Comparison of ENCODE assay signal across 18 mouse cellular contexts in genomic region chr1:192778206-192778605, GRCm38 (mm10). TPM values are rescaled to one million over a fixed set of nuclear protein-coding genes. Genes with fewer than 3 reads are reported as not detected.
DNase-seq lines count a peak whose midpoint lies in the region; ATAC-seq and TF ChIP-seq lines count a peak whose summit lies in the region.
"Had no signal": no experiment of that assay in that cellular context is flagged by ENCODE, and none has a peak within 500 bp of the region (broad histone marks: within the 10 kb centered on the region; RNA-seq: fewer than 3 reads in every experiment).

No protein-coding gene starts in this region.

- no peaks in the 10 kb centered on the region for H3K79me2 ChIP-seq in heart, adult 2 months (replicated peaks; ENCODE audit: control insufficient read depth, insufficient read depth, low read length)

- H3K27me3 ChIP-seq in heart, embryonic 11.5 days (ENCODE audit: control insufficient read depth, insufficient read depth, low read length) = no peaks in the 10 kb centered on the region
- no peaks in the 10 kb centered on the region for H3K27me3 ChIP-seq in heart, adult 2 months (ENCODE audit: control insufficient read depth, insufficient read depth, low read length)
- no peaks in the 10 kb centered on the region for H3K27me3 ChIP-seq in lung, embryonic 14.5 days (ENCODE audit: insufficient read depth, low read length)
- no peaks in the 10 kb centered on the region for H3K27me3 ChIP-seq in intestine, embryonic 16.5 days (replicated peaks; ENCODE audit: control insufficient read depth, insufficient read depth, low read length)
- H3K27me3 ChIP-seq in forebrain, postnatal 0 days (ENCODE audit: insufficient read depth, low read length) = no peaks in the 10 kb centered on the region
- H3K27me3 ChIP-seq: CH12.LX; forebrain, embryonic 12.5 days; midbrain, embryonic 12.5 days had no signal

- intact Hi-C loops in heart, adult 2 months (cut with DNase I) = no loop called here
- intact Hi-C loops in left cerebral cortex, postnatal 25 days (cut with DNase I) = no loop called here

- H3K4me3 ChIP-seq in heart, embryonic 11.5 days (ENCODE audit: low read depth, low read length) = no peak overlapping the region
- H3K4me3 ChIP-seq in heart, adult 2 months = no peak overlapping the region
- no peak overlapping the region for H3K4me3 ChIP-seq in lung, embryonic 14.5 days (ENCODE audit: low read depth, low read length)
- H3K4me3 ChIP-seq in intestine, embryonic 16.5 days (ENCODE audit: low read length) = no peak overlapping the region
- H3K4me3 ChIP-seq in forebrain, postnatal 0 days (ENCODE audit: low read depth, low read length) = no peak overlapping the region
- H3K4me3 ChIP-seq: forebrain, embryonic 12.5 days; midbrain, embryonic 12.5 days had no signal

- 80% methylated on average over 4 of the region's 4 CpGs for WGBS in heart, embryonic 11.5 days (ENCODE audit: insufficient replicate concordance)
- 80% methylated on average over 4 of the region's 4 CpGs for WGBS in heart, adult 2 months
- WGBS in lung, embryonic 14.5 days = 94% methylated on average over 4 of the region's 4 CpGs
- 92% methylated on average over 4 of the region's 4 CpGs for WGBS in intestine, embryonic 16.5 days
- WGBS in forebrain, postnatal 0 days = 82% methylated on average over 4 of the region's 4 CpGs

- peaks cover 14% of the 10 kb centered on the region for H3K4me1 ChIP-seq in heart, embryonic 11.5 days (ENCODE audit: control insufficient read depth, insufficient read depth, low read length)
- H3K4me1 ChIP-seq in heart, adult 2 months (ENCODE audit: control insufficient read depth, insufficient read depth, low read length) = no peaks in the 10 kb centered on the region; the same call in 1 of the 2 replicates
- H3K4me1 ChIP-seq in lung, embryonic 14.5 days (ENCODE audit: insufficient read depth) = no peaks in the 10 kb centered on the region; the same call in 1 of the 2 replicates
- peaks cover 11% of the 10 kb centered on the region for H3K4me1 ChIP-seq in intestine, embryonic 16.5 days (ENCODE audit: control insufficient read depth, insufficient read depth, low read length)
- H3K4me1 ChIP-seq in forebrain, postnatal 0 days (ENCODE audit: insufficient read depth) = no peaks in the 10 kb centered on the region
- H3K4me1 ChIP-seq: forebrain, embryonic 12.5 days; midbrain, embryonic 12.5 days had no signal

- H3K9me3 ChIP-seq in heart, embryonic 11.5 days (replicated peaks; ENCODE audit: control insufficient read depth, low read length) = no peaks in the 10 kb centered on the region
- H3K9me3 ChIP-seq in lung, embryonic 14.5 days (ENCODE audit: low read depth, low read length) = no peaks in the 10 kb centered on the region
- H3K9me3 ChIP-seq in intestine, embryonic 16.5 days (ENCODE audit: control insufficient read depth, low read length) = no peaks in the 10 kb centered on the region
- H3K9me3 ChIP-seq in forebrain, postnatal 0 days (ENCODE audit: low read length) = no peaks in the 10 kb centered on the region
- H3K9me3 ChIP-seq: forebrain, embryonic 12.5 days; midbrain, embryonic 12.5 days had no signal

- no peak overlapping the region for H3K9ac ChIP-seq in heart, embryonic 11.5 days (ENCODE audit: low read depth, low read length)
- H3K9ac ChIP-seq in heart, adult 2 months (ENCODE audit: low read depth, low read length) = no peak overlapping the region
- no peak overlapping the region for H3K9ac ChIP-seq in lung, embryonic 14.5 days
- H3K9ac ChIP-seq in intestine, embryonic 16.5 days (ENCODE audit: low read depth, low read length) = no peak overlapping the region
- H3K9ac ChIP-seq in forebrain, postnatal 0 days = no peak overlapping the region
- H3K9ac ChIP-seq: forebrain, embryonic 12.5 days; hindbrain, embryonic 14.5 days; liver, postnatal 0 days; midbrain, embryonic 12.5 days had no signal

- H3K27ac ChIP-seq in heart, embryonic 11.5 days (ENCODE audit: low read depth, low read length) = 0 out of 2 replicates have a peak overlapping the region, but pooled peaks have one; percentile 46
- no peak overlapping the region for H3K27ac ChIP-seq in heart, adult 2 months
- peak overlapping the region; percentile 34; the same call in 1 of the 2 replicates for H3K27ac ChIP-seq in lung, embryonic 14.5 days (ENCODE audit: low read depth)
- peak overlapping the region; percentile 55; the same call in 1 of the 2 replicates for H3K27ac ChIP-seq in intestine, embryonic 16.5 days (ENCODE audit: low read length)
- no peak overlapping the region for H3K27ac ChIP-seq in forebrain, postnatal 0 days (ENCODE audit: low read depth, low read length)
- H3K27ac ChIP-seq: forebrain, embryonic 12.5 days; hindbrain, embryonic 14.5 days; macrophage; midbrain, embryonic 12.5 days had no signal

- no peak for TF ChIP-seq CTCF in heart, adult 2 months (IDR thresholded peaks at IDR 0.05)
- TF ChIP-seq CTCF in lung, embryonic 14.5 days (IDR thresholded peaks at IDR 0.05; ENCODE audit: low read depth) = no peak
- TF ChIP-seq CTCF in forebrain, postnatal 0 days (IDR thresholded peaks at IDR 0.05; ENCODE audit: low read depth) = no peak

- H3K36me3 ChIP-seq in heart, embryonic 11.5 days (ENCODE audit: control insufficient read depth, insufficient read depth, low read length) = no peaks in the 10 kb centered on the region
- no peaks in the 10 kb centered on the region for H3K36me3 ChIP-seq in heart, adult 2 months (ENCODE audit: control insufficient read depth, insufficient read depth, low read length)
- H3K36me3 ChIP-seq in lung, embryonic 14.5 days (ENCODE audit: insufficient read depth) = no peaks in the 10 kb centered on the region
- H3K36me3 ChIP-seq in intestine, embryonic 16.5 days (ENCODE audit: control insufficient read depth, insufficient read depth, low read length) = no peaks in the 10 kb centered on the region
- H3K36me3 ChIP-seq in forebrain, postnatal 0 days (ENCODE audit: insufficient read depth) = no peaks in the 10 kb centered on the region
- H3K36me3 ChIP-seq: forebrain, embryonic 12.5 days; midbrain, embryonic 12.5 days had no signal

- TF ChIP-seq POLR2A in heart, adult 2 months (IDR thresholded peaks at IDR 0.05; ENCODE audit: insufficient read depth, low read depth, low read length) = no peak

- H3K4me2 ChIP-seq in heart, embryonic 11.5 days = no peak overlapping the region
- H3K4me2 ChIP-seq in lung, embryonic 14.5 days = no peak overlapping the region
- no peak overlapping the region for H3K4me2 ChIP-seq in intestine, embryonic 16.5 days (ENCODE audit: low read depth, low read length)
- H3K4me2 ChIP-seq in forebrain, postnatal 0 days (ENCODE audit: low read depth) = no peak overlapping the region
- H3K4me2 ChIP-seq: forebrain, embryonic 12.5 days; hindbrain, embryonic 14.5 days; midbrain, embryonic 12.5 days had no signal

- no peak for ATAC-seq in heart, embryonic 11.5 days (replicated peaks; ENCODE audit: insufficient number of reproducible peaks, low FRiP score, low TSS enrichment)
- no peak for ATAC-seq in lung, embryonic 14.5 days (ENCODE audit: insufficient read depth)
- no peak for ATAC-seq in intestine, embryonic 16.5 days
- no peak for ATAC-seq in forebrain, postnatal 0 days
- ATAC-seq: liver, postnatal 0 days had no signal

- DNase-seq in heart, adult 2 months = no peak
- DNase-seq in lung, embryonic 14.5 days = no peak
- no peak for DNase-seq in lung, postnatal 36 days
- no peak for DNase-seq in forebrain, postnatal 0 days
- DNase-seq in embryo, embryonic 11 days = no peak
- no peak for DNase-seq in left cerebral cortex, postnatal 25 days (ENCODE audit: low spot score in 2 of 2)
- DNase-seq: adrenal gland, postnatal 14 days; cerebellum, adult 18-20 months; kidney, adult 9 months; liver, postnatal 0 days; thymus, postnatal 4 days had no signal

- TF ChIP-seq EP300 in heart, adult 2 months (IDR thresholded peaks at IDR 0.05; ENCODE audit: insufficient read depth, low read depth, low read length) = no peak

RNA-seq across cellular contexts. Expression of gene Hhat, which starts 7.2 kb away (rescaled TPM):
- polyA plus RNA-seq in heart, embryonic 11.5 days (2014; fragmentation: Nextera tagmentation; extraction: Ambion mirVana) = 7.2 and 9.5 TPM in 2 replicates
- 1 to 10 TPM; 1.6 to 2.1 TPM for total RNA-seq in heart, adult 2 months (2021)
- polyA plus RNA-seq in heart, adult 2 months (2012; rRNA removed) = 2.8 and 3.5 TPM in 2 replicates
- 12.8 and 12.9 TPM in 2 replicates for polyA plus RNA-seq in lung, embryonic 14.5 days (2014; fragmentation: Nextera tagmentation; extraction: Ambion mirVana)
- polyA plus RNA-seq in intestine, embryonic 16.5 days (2015; fragmentation: Nextera tagmentation; extraction: Ambion mirVana) = 8.8 and 9.6 TPM in 2 replicates
- total RNA-seq in forebrain, postnatal 0 days (2014; rRNA removed) = 2.6 and 2.8 TPM in 2 replicates
- 1.8 TPM in 2 replicates for polyA plus RNA-seq in forebrain, postnatal 0 days (2015; fragmentation: Nextera tagmentation; extraction: Ambion mirVana)
- 1 to 10 TPM; 1.2 to 2.2 TPM for total RNA-seq in left cerebral cortex, postnatal 25 days (2021)

Comparison
In these comparisons a context has a peak if more than half of its experiments do, and no peak if none do; other contexts are left out.
1. H3K27ac ChIP-seq: peak in heart, embryonic 11.5 days (single experiment), lung, embryonic 14.5 days (single experiment) and intestine, embryonic 16.5 days (single experiment); none in heart, adult 2 months (single experiment) and forebrain, postnatal 0 days (single experiment).